Mouse (Mus musculus) cerebellum, adult 2 months (tissue): Measurements from ENCODE around the gene Lurap1.

ENCODE experiments used
- CTCF ChIP-seq: fragments of 200-500 bp; IDR thresholded peaks from 2 replicates; pipeline ENCODE4 v1.5.1; 2011; ENCODE audit warnings: low read depth, mild to moderate bottlenecking, control low read depth, low read length, moderate library complexity, borderline replicate concordance; ENCODE audit not compliant: insufficient read depth
- POLR2A ChIP-seq: fragments of 200-500 bp; IDR thresholded peaks from 2 replicates; pipeline ENCODE4 v1.6.1; 2011; ENCODE audit warnings: low read length, control low read depth, borderline replicate concordance; ENCODE audit not compliant: insufficient read depth

GRCm38 (mm10) chr4:116175136-116175535 lies 24.0 kb upstream of the Lurap1 start:
- TF ChIP-seq POLR2A (no peak), CTCF (no peak)
